Mouse (Mus musculus) hindbrain, embryonic 13.5 days (tissue): ENCODE results near the gene Pla2g2f. TPM values are rescaled to one million over a fixed set of nuclear protein-coding genes. Genes with fewer than 3 reads are reported as not detected.

Source experiments
- ATAC-seq: fragments of 200-750 bp; cut with Nextera tagmentation; 2 replicates; pipeline ENCODE4 v1.8.0; 2017; ENCODE audit warnings: moderate TSS enrichment; ENCODE audit not compliant: low FRiP score
- H3K27ac ChIP-seq: fragments of 300-500 bp; sonication (generic); 2 replicates; pipeline ENCODE4 v1.5.1; 2015; ENCODE audit warnings: inconsistent platforms, mild to moderate bottlenecking, moderate library complexity
- H3K27me3 ChIP-seq: fragments of 300-500 bp; sonication (generic); 2 replicates; pipeline ENCODE4 v1.6.1; 2015; ENCODE audit warnings: mild to moderate bottlenecking, inconsistent platforms
- H3K36me3 ChIP-seq: fragments of 300-500 bp; sonication (generic); 2 replicates; pipeline ENCODE4 v1.6.1; 2015; ENCODE audit warnings: mild to moderate bottlenecking, inconsistent platforms
- H3K4me1 ChIP-seq: fragments of 300-500 bp; sonication (generic); replicated peaks from 2 replicates; pipeline ENCODE4 v1.6.1; 2015; ENCODE audit warnings: inconsistent platforms
- H3K4me2 ChIP-seq: fragments of 300-500 bp; sonication (generic); 2 replicates; pipeline ENCODE4 v1.6.1; 2015; ENCODE audit warnings: inconsistent platforms, mild to moderate bottlenecking, moderate library complexity
- H3K4me3 ChIP-seq: fragments of 300-500 bp; sonication (generic); 2 replicates; pipeline ENCODE4 v1.5.1; 2015; ENCODE audit warnings: mild to moderate bottlenecking, inconsistent platforms
- H3K9ac ChIP-seq: fragments of 300-500 bp; sonication (generic); 2 replicates; pipeline ENCODE4 v1.6.1; 2015; ENCODE audit warnings: mild to moderate bottlenecking, inconsistent platforms
- H3K9me3 ChIP-seq: fragments of 300-500 bp; sonication (generic); 2 replicates; pipeline ENCODE4 v1.6.1; 2016; ENCODE audit warnings: inconsistent platforms
- WGBS: fragments of 180-500 bp; shearing (Covaris S2); methylation state at CpG from one replicate; pipeline ENCODE4 v1.1.7; 2015; 5-methylcytosine and 5-hydroxymethylcytosine counted together
- polyA plus RNA-seq: library from polyadenylated mRNA; unstranded; fragments of >200 nt; fragmentation: Nextera tagmentation; extraction: Ambion mirVana; gene quantifications from 2 replicates; pipeline ENCODE4 v1.2.1, GENCODE M21; 2015

Gene Pla2g2f
- polyA plus RNA-seq, 1 experiment from 2014 or later: 0.06 TPM

DNA sequence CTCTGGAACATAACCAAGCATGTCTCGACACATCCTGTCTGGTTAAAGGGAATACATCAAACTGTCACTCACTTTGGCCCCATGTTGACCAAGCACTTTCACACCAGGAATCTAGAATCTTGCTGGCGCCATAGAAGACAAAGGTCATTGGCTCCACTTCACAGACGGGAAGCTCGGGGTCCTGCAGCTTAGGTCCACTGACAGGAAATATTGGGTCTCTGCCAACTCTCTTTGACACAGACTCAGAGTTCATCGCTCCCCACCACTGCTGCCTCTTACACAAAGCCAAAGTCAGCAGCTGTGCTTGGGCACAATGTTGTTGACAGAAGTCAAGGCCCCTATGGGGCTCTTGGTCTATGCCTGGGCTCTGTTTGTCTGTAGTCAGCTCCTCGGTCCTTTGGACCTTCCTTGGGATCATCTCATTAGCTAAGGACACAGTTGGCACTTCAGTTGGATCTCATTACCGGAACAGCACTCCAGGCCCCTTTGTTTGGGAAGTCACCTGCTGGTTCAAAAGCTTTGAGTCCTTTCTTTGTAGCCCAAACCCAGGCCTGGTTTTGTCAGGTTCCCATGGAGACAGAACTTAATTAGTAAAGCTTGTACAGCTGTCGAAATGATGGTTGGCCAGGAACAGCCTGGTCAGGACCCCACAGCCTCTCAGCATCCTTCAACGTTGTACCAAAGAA, 28.3 kb downstream of the Pla2g2f start:
- ATAC-seq: peak; percentile 44; the same call in 1 of the 2 replicates
- Histone ChIP-seq H3K27me3 (no peaks in the 10 kb centered on the region), H3K36me3 (no peaks in the 10 kb centered on the region), H3K4me2 (no peak overlapping the region), H3K27ac (no peak overlapping the region), H3K4me3 (no peak overlapping the region), H3K9me3 (no peaks in the 10 kb centered on the region), H3K9ac (no peak overlapping the region), H3K4me1 (peaks cover 28% of the 10 kb centered on the region)
- 24% methylated on average over 9 of the region's 9 CpGs for WGBS

DNA sequence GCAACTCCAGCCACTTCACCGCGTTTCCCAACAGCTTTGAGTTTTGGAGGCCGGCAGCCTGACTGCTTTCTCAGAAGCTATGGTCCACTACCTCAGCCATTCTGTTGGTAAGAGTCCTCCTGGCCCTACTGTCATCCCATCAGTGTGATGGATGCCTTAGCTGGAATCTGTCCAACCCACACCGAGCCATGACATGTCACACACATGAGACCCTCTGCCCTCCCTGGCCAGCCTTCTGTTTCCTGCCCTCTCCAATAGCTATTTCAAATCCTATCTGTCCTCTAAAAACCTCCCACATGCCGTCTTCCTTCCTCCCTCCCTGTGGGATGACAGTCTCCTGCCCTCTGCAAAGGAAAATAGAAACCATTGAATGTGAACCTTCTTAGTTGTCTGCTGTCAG, 31.7 kb downstream of the Pla2g2f start:
- H3K9me3 ChIP-seq: no peaks in the 10 kb centered on the region
- no peaks in the 10 kb centered on the region for H3K36me3 ChIP-seq
- no peak overlapping the region for H3K4me3 ChIP-seq
- 72% methylated on average over 5 of the region's 5 CpGs for WGBS
- H3K9ac ChIP-seq: no peak overlapping the region
- no peak for ATAC-seq
- H3K27me3 ChIP-seq: no peaks in the 10 kb centered on the region
- H3K4me1 ChIP-seq: peaks cover 33% of the 10 kb centered on the region
- H3K4me2 ChIP-seq: peak overlapping the region; percentile 60
- H3K27ac ChIP-seq: no peak overlapping the region

DNA sequence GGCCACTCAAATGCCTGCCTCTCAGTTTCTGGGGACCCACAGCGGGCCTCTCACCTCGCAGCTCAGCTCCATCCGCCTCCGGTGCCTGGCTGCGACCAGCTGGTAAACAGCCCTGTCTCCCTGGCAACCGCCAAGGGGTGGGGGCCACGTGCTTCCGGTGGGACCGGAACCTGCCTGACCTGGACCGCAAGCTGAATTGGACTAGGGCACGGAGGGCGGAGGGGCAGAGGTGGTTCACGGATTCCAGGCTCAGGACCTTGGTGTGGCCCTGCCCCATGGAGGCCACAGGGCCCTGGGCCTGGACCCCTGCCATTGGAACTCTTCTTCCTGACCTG, 32.3 kb downstream of the Pla2g2f start:
- H3K27me3 ChIP-seq: no peaks in the 10 kb centered on the region
- H3K4me3 ChIP-seq: peak overlapping the region; percentile 37
- H3K36me3 ChIP-seq: no peaks in the 10 kb centered on the region
- peak overlapping the region; percentile 66 for H3K9ac ChIP-seq
- WGBS: 3% methylated on average over 13 of the region's 13 CpGs
- ATAC-seq: peak; percentile 83
- H3K27ac ChIP-seq: peak overlapping the region; percentile 44; the same call in 1 of the 2 replicates
- H3K4me1 ChIP-seq: peaks cover 33% of the 10 kb centered on the region
- H3K4me2 ChIP-seq: peak overlapping the region; percentile 60
- H3K9me3 ChIP-seq: no peaks in the 10 kb centered on the region

DNA sequence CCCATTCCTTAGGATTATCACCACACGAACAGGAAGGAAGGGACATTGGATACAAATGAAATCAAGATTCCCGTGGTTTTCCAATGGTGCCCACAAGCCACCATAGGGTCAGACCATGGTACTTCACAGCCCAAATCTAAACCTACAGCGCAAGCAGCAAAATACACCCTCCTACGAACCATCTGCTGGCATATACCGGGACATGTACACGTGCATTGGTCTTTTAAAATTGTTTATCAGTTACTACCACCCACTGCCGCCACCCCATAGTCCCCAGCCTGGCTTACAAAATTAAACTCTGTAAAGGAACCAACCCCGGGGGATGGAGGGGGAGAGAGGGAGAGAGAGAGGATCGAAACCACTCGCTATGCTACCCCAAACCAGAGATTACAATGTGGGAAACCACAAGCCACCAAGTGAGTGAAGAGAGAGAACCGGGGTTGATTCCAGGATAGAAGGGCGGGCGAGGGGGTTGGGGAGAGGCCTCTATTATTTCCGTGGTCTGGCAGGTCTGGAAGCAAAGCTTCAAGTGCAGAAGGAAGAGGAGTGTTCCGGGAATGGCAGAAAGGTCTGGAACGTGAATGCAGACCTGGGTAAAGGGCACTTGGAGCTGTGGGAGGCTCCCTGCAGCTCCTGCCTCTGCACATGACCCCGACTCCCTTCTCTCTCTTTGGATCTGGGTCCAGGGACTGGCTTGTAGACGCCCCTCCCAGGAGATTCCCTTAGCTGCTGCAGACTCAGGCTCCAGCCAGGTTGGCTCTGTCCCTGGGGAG, 32.9 kb downstream of the Pla2g2f start, which contains the start of gene Pla2g2c:
TSS of gene Pla2g2c (plus strand) at position 439 of the 773 bp plus-strand sequence.
- Histone ChIP-seq H3K9me3 (no peaks in the 10 kb centered on the region), H3K4me2 (peak within 1 kb of the TSS; percentile 60), H3K27me3 (no peaks in the 10 kb centered on the region), H3K4me1 (peaks cover 32% of the 10 kb centered on the region), H3K27ac (peak within 1 kb of the TSS; percentile 44), H3K4me3 (peak within 1 kb of the TSS; percentile 37), H3K36me3 (no peaks in the 10 kb centered on the region), H3K9ac (peak within 1 kb of the TSS; percentile 66)
- no peak for ATAC-seq
- 47% methylated on average over 18 of the region's 18 CpGs for WGBS

DNA sequence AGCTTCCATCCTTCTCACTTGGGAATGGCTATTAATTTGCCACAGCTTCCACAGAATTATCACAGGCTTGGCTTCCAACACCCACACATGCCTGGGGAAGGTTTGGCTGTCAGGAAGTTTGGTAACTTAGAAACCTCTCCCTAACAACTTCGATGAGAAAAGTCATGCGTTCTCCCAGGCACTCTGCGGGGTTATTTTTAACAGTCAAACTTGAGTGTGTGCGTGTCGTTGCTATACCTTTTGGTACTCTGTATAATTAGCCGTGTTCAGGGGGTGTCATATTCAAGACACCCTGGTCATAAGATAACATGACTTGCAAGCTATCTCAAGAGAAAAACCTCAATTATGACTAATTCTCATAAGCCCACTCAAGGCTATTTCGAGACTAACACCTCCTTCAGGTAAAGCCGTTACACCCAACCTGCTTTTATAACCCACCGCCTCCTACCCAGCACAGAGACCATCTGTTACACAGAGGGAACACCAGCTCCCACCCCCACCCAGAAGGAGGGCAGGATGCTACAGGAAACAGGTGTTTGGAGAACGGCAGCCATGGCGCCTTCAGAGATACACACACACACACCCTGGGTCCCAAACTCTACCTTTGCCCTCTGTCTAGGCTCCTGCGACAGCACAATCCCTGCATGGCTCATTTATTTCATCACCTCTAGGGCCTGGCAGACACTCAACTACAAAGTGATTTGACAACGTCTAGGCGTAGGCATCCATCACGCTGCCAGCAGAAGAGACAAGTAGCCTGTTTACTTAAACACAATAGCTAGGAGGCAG, 33.7 kb downstream of the Pla2g2f start:
- Histone ChIP-seq H3K27me3 (no peaks in the 10 kb centered on the region), H3K4me2 (peak overlapping the region; percentile 60; the same call in 1 of the 2 replicates), H3K27ac (peak overlapping the region; percentile 44; the same call in 1 of the 2 replicates), H3K9ac (no peak overlapping the region), H3K4me3 (no peak overlapping the region), H3K9me3 (no peaks in the 10 kb centered on the region), H3K36me3 (no peaks in the 10 kb centered on the region), H3K4me1 (peaks cover 25% of the 10 kb centered on the region)
- no peak for ATAC-seq
- WGBS: 64% methylated on average over 15 of the region's 15 CpGs

DNA sequence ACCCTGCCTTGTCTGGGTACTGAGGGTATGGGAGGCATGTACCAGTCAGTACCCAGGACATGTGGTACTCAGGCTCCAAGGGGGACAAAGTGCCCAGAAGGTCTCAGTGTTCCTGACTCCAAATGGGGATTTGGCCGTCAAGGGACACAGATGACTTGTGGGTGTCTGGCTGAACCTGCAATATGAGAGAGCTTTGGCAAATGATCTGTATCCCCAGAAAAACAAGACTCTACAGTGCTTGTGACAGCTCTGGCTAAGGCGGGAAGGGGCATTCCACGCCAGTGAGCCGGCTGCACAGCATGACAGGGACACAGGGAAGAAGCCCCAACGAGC, 38.2 kb downstream of the Pla2g2f start:
- H3K4me2 ChIP-seq: no peak overlapping the region
- peaks cover 6% of the 10 kb centered on the region for H3K4me1 ChIP-seq
- no peak for ATAC-seq
- H3K27ac ChIP-seq: no peak overlapping the region
- H3K9me3 ChIP-seq: no peaks in the 10 kb centered on the region
- no peaks in the 10 kb centered on the region for H3K27me3 ChIP-seq
- H3K36me3 ChIP-seq: no peaks in the 10 kb centered on the region
- 68% methylated on average over 5 of the region's 5 CpGs for WGBS
- H3K4me3 ChIP-seq: no peak overlapping the region
- no peak overlapping the region for H3K9ac ChIP-seq

DNA sequence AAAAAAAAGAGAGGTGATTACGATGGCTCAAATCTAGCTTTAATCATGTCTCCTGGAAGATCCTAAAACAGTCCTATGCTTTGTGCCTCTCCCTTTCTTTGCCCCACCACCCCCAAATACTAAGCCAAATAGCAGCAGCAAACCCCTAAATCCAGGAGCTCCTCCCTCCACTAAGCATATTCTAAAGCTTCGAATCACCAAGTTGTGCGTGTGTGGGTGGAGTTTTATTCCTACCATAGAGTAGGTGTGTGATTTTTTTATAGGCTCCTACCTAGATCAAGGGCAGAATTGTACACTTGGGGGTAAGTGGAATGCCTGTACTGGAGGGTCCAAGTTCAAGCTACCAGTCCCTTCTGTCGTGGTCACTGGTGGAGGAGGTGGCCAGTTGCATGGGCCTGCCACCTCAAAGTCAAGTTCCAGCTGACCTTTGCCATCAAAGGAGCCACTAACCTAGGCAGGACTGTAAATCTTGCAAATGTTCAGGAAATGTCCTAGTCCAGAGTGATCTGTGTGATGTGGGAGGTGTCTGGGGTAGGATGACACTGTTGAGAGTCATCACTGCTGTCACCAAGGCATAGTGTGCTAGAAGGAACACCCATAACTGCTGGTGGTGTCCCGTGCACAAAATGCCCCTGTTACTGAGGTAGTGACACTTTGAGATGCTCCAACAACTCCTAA, 38.7 kb downstream of the Pla2g2f start:
- peaks cover under 1% of the 10 kb centered on the region; the same call in 1 of the 2 replicates for H3K4me1 ChIP-seq
- ATAC-seq: no peak
- H3K36me3 ChIP-seq: no peaks in the 10 kb centered on the region
- H3K9me3 ChIP-seq: no peaks in the 10 kb centered on the region
- H3K4me2 ChIP-seq: no peak overlapping the region
- no peak overlapping the region for H3K27ac ChIP-seq
- WGBS: 87% methylated on average over 5 of the region's 5 CpGs
- no peak overlapping the region for H3K4me3 ChIP-seq
- H3K27me3 ChIP-seq: no peaks in the 10 kb centered on the region
- H3K9ac ChIP-seq: no peak overlapping the region

DNA sequence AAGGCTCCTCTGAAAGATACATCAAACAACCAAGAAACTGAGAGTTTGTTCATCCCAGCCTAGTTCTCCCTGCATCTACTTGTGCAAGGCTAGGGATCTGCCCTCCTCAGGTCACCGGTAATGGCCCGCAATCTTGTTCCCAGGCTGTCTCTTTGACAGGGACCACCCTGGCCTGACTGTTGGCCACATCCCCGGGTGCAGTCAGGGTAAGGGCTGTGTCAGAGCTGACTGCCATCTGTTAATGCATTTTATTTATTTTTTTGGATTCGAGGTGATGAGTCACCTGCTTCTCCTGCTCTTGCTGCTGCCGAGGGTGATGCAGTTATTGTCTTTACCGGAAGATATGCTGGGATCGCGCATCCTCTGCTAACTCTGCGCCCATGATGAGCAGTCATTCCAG, 40.7 kb downstream of the Pla2g2f start:
- Histone ChIP-seq H3K9me3 (no peaks in the 10 kb centered on the region), H3K27ac (no peak overlapping the region), H3K27me3 (no peaks in the 10 kb centered on the region), H3K9ac (no peak overlapping the region), H3K36me3 (no peaks in the 10 kb centered on the region), H3K4me2 (no peak overlapping the region), H3K4me1 (no peaks in the 10 kb centered on the region), H3K4me3 (no peak overlapping the region)
- WGBS: 92% methylated on average over 9 of the region's 9 CpGs
- no peak for ATAC-seq

DNA sequence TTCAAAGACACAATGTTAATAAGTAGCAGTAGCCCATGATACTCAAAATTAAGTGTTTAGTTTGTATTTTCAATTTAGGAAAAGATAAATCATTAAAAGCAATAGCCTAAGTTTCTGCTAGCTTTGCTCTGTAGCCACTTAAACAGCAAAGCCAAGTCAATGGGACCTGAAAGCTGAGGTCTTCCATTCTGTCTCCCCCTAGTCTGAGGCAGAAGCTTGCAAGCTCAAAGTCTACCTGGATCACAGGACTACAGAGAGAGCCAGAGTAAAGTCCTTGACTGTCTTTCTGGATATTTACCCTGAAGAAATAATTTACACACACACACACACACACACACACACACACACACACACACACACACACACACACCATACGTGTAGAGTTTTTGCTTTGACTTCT, 43.2 kb downstream of the Pla2g2f start:
- H3K27ac ChIP-seq: no peak overlapping the region
- 93% methylated on average over 1 of the region's 1 CpGs for WGBS
- no peak for ATAC-seq
- H3K9me3 ChIP-seq: no peaks in the 10 kb centered on the region
- H3K9ac ChIP-seq: no peak overlapping the region
- H3K36me3 ChIP-seq: no peaks in the 10 kb centered on the region
- no peak overlapping the region for H3K4me2 ChIP-seq
- H3K27me3 ChIP-seq: no peaks in the 10 kb centered on the region
- H3K4me1 ChIP-seq: peaks cover 16% of the 10 kb centered on the region
- H3K4me3 ChIP-seq: no peak overlapping the region

DNA sequence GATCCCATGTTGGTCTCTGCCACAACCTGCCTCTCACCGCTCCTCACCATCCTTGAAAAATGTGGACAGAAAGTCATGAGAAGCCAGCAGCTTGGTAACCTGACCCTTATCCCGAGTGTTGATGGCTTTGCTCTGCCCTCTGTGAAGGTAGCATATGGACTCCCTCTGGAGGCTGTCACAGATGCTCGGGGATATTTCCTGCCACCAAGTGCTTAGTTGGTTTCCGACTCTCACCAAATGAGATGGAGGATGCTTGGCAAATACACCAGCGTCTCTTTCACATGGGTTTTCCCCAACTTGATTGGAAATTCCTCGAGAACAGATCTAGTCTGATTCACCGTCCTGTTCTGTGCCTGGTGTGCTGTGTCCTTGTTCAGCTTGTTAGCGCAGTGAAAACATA, 44.8 kb downstream of the Pla2g2f start:
- H3K4me1 ChIP-seq: peaks cover 16% of the 10 kb centered on the region
- ATAC-seq: no peak
- no peaks in the 10 kb centered on the region for H3K9me3 ChIP-seq
- H3K27me3 ChIP-seq: no peaks in the 10 kb centered on the region
- H3K4me2 ChIP-seq: no peak overlapping the region
- H3K36me3 ChIP-seq: no peaks in the 10 kb centered on the region
- no peak overlapping the region for H3K4me3 ChIP-seq
- no peak overlapping the region for H3K27ac ChIP-seq
- H3K9ac ChIP-seq: no peak overlapping the region
- 84% methylated on average over 8 of the region's 8 CpGs for WGBS

DNA sequence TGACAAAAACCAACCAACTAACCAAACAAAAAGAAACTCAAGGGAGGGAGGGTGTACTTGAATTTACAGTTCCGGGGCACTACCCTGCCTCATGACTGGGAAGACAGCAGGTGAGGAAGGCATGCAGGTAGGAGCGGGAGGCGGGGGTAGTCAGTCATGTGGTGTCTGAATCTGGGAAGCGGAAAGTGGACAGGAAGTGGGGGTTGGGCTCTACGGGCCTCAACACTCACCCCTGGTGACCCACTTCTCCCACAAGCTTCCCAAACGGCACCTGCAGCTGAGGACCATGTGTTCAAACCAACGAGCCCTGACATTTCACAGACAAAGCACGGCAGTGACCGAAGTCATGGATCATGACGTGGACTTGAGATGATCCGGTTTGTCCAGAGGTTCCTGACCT, 45.3 kb downstream of the Pla2g2f start:
- H3K9ac ChIP-seq: no peak overlapping the region
- no peaks in the 10 kb centered on the region for H3K27me3 ChIP-seq
- no peak overlapping the region for H3K4me3 ChIP-seq
- no peak for ATAC-seq
- H3K27ac ChIP-seq: no peak overlapping the region
- H3K4me1 ChIP-seq: peaks cover 16% of the 10 kb centered on the region
- whole genome bisulfite sequencing: 90% methylated on average over 11 of the region's 11 CpGs
- no peaks in the 10 kb centered on the region for H3K36me3 ChIP-seq
- no peak overlapping the region for H3K4me2 ChIP-seq
- H3K9me3 ChIP-seq: no peaks in the 10 kb centered on the region
